Mouse (Mus musculus): ENCODE data around the gene Tacc2. TPM values are rescaled to one million over a fixed set of nuclear protein-coding genes. Genes with fewer than 3 reads are reported as not detected.
"Not testable (repeated sequence)": the region's sequence is repeated elsewhere in the genome, so short reads cannot be mapped to it uniquely, and the experiment has no call there.

Gene Tacc2
- polyA plus RNA-seq (2015; fragmentation: Nextera tagmentation; extraction: Ambion mirVana), result 27.5 and 29.5 TPM in 2 replicates

DNA sequence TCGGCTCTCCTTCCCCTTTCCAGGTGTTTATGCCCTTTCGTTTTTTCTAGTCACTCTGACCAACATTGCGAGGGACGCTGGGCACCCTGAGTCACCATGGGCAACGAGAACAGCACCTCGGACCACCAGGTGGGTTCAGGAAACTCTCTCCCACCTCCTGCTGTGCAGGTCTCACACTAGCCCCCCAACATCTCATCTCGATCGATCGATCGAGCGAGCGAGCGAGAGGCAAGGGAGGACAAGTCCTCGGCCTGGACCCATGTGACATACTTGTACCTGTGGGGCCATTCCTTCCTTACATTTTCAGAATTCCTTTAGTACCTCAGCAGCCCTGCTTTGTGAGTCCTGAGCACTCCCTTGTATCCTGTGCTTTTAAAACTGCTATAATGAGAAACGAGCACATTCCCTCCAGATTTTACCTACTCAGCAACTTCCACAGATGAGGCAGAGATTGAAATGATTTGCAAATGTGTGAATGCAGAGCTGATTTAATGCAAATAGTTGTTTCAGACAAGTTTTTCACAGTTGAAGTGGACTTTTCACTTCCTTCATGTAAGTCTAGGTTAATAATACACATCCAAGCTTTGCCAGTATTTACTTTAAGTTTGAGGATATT, at the start of gene Tacc2:
Gene Tacc2, plus strand, starts transcription at position 51 of the 616 bp plus-strand sequence.
- 42% methylated on average over 15 of the region's 15 CpGs for WGBS
- H3K9ac ChIP-seq (ENCODE audit: low read depth, low read length), result peak within 1 kb of the TSS; percentile 31; the same call in 1 of the 2 replicates
- DNase-seq (ENCODE audit: low spot score), result peak; percentile 28

DNA sequence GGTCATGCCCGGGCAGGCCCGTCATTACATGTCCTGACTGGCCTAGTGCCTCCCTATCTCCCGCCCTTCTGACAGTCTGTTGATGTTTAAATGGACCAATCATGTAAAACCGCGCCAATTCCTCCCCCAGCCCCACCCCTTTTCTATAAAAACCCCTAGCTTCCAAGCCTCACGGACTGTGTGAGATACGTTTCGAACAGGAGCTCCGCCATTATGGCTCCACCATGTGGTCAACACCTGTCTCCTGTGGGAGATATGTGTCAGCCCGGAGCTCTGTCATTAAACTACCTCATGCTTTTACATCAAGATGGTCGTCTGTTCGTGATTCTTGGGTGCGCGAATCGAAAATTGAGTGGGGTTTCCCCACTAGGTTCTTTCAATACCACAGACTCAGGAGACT, 46.1 kb upstream of the Tacc2 start:
- not testable (repeated sequence) for DNase-seq (ENCODE audit: low spot score); ATAC-seq (replicated peaks; ENCODE audit: low FRiP score, low read depth); H3K9ac ChIP-seq (ENCODE audit: low read depth, low read length); H3K4me2 ChIP-seq (ENCODE audit: low read length); H3K9me3 ChIP-seq (replicated peaks; ENCODE audit: low read length); H3K4me3 ChIP-seq (replicated peaks; ENCODE audit: low read depth, low read length); H3K27ac ChIP-seq; H3K27me3 ChIP-seq (ENCODE audit: insufficient read depth, low read length); H3K4me1 ChIP-seq (replicated peaks; ENCODE audit: insufficient read depth, low read length)
- WGBS, result 94% methylated on average over 14 of the region's 15 CpGs
- H3K36me3 ChIP-seq (ENCODE audit: insufficient read depth, low read length), result peaks cover 24% of the 10 kb centered on the region; the same call in 1 of the 2 replicates

More for the DNA sequence above, at the start of gene Tacc2:
- H3K36me3 ChIP-seq (ENCODE audit: insufficient read depth, low read length), result no peaks in the 10 kb centered on the region
- 0 out of 2 replicates have a peak, but pooled peaks cover 5% of the 10 kb centered on the region for H3K4me1 ChIP-seq (replicated peaks; ENCODE audit: insufficient read depth, low read length)
- ATAC-seq (replicated peaks; ENCODE audit: low FRiP score, low read depth), result no peak
- peak within 1 kb of the TSS; percentile 63 for H3K27ac ChIP-seq
- H3K27me3 ChIP-seq (ENCODE audit: insufficient read depth, low read length), result no peaks in the 10 kb centered on the region
- peak within 1 kb of the TSS; percentile 44 for H3K4me2 ChIP-seq (ENCODE audit: low read length)
- H3K4me3 ChIP-seq (replicated peaks; ENCODE audit: low read depth, low read length), result 0 out of 2 replicates have a peak within 1 kb of the TSS, but pooled peaks have one; percentile 6
- no peaks in the 10 kb centered on the region for H3K9me3 ChIP-seq (replicated peaks; ENCODE audit: low read length)
- TF ChIP-seq CTCF (IDR thresholded peaks at IDR 0.05; ENCODE audit: low read depth), result no peak

DNA sequence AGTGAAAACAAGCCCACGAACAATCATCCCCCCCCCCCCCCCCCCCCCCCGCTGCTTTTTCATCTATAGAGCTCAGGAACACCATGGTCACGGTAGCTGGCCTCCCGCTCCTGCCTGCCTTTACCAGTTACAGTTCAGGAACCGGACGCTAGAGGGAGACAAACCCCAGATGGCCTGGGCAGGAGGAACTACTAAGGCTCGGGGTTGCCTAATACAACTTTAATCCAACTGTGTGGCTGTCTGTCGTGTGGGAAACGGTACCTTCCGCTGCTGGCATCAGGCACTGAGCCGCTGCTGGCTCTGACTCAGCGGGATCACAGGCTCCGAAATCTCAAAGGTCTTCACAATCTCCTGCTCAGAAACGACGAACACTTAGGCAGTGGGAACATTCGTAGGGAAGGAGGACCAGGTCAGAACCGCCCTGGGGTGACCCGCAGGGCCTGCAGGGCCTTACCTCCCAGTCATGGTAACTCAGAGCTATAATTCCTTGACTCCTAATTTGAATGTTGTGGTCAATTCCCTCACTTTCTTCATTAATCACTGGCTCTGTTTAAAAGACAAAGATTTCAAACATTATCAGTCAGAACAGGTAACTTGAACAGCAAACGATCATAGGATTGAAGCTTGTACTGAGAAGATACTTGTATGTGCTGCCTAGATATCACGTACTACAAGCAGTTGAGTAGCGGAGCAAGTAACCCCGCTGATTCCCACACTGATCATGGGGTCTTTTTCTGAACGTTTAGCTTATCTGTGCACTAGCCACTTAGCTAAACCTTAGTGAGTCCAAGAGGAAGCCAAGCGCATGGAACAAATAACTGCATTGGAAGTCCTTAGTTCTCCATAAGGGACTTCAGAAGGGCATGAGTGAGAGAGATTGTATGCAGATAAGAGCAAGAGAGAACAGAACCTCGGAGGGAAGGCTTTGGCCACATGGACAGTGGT, 43.6 kb upstream of the Tacc2 start:
- Histone ChIP-seq H3K27ac (no peak overlapping the region), H3K4me2 (ENCODE audit: low read length) (no peak overlapping the region), H3K9me3 (replicated peaks; ENCODE audit: low read length) (no peaks in the 10 kb centered on the region), H3K9ac (ENCODE audit: low read depth, low read length) (no peak overlapping the region), H3K4me1 (replicated peaks; ENCODE audit: insufficient read depth, low read length) (no peaks in the 10 kb centered on the region), H3K27me3 (ENCODE audit: insufficient read depth, low read length) (no peaks in the 10 kb centered on the region), H3K36me3 (ENCODE audit: insufficient read depth, low read length) (peaks cover 46% of the 10 kb centered on the region), H3K4me3 (replicated peaks; ENCODE audit: low read depth, low read length) (no peak overlapping the region)
- DNase-seq (ENCODE audit: low spot score), result peak; percentile 92
- peak; percentile 85 for ATAC-seq (replicated peaks; ENCODE audit: low FRiP score, low read depth)
- TF ChIP-seq CTCF (IDR thresholded peaks at IDR 0.05; ENCODE audit: low read depth), result peak; percentile 92
- 46% methylated on average over 24 of the region's 25 CpGs for WGBS

DNA sequence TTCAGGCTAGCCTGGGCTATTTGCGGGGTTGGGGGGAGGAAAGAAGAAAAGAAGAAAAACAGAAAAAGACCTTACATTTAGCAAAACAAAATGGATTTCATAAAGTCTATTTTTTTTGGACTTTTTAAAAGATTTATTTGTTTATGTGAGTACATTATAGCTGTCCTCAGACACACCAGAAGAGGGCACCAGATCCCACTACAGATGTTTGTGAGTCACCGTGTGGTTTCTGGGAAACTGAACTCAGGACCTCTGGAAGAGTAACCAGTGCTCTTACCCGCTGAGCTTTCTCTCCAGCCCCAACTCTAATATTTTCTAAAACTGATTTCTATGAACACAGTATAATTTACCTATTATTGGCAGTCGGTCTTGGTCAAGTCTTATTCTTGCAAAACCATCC, 42.1 kb upstream of the Tacc2 start:
- Histone ChIP-seq H3K4me2 (ENCODE audit: low read length) (no peak overlapping the region), H3K27ac (no peak overlapping the region), H3K4me3 (replicated peaks; ENCODE audit: low read depth, low read length) (no peak overlapping the region), H3K9me3 (replicated peaks; ENCODE audit: low read length) (no peaks in the 10 kb centered on the region), H3K36me3 (ENCODE audit: insufficient read depth, low read length) (peaks cover 58% of the 10 kb centered on the region), H3K4me1 (replicated peaks; ENCODE audit: insufficient read depth, low read length) (no peaks in the 10 kb centered on the region), H3K9ac (ENCODE audit: low read depth, low read length) (no peak overlapping the region), H3K27me3 (ENCODE audit: insufficient read depth, low read length) (no peaks in the 10 kb centered on the region)
- no peak for DNase-seq (ENCODE audit: low spot score)
- peak; percentile 44 for TF ChIP-seq CTCF (IDR thresholded peaks at IDR 0.05; ENCODE audit: low read depth)
- WGBS, result 90% methylated on average over 4 of the region's 4 CpGs
- ATAC-seq (replicated peaks; ENCODE audit: low FRiP score, low read depth), result no peak

DNA sequence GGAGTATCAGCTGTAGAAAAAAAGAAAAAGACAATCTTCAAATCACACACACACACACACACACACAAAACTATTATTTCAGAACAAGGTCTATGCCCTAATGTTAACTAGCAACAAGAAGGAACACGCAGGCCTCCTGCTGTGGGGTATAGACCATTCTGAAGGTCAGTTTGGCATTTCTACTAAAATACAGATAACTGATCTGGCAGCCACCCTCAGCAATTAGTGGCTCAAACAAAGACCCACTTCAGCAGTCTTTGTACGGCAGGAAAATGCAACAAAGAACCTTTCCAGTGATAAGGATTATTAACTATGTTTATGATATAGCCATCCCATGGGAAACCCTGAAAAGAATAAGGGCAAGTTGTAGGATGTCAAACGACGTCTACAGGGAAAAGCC, 40.2 kb upstream of the Tacc2 start:
- H3K27ac ChIP-seq, result no peak overlapping the region
- H3K4me3 ChIP-seq (replicated peaks; ENCODE audit: low read depth, low read length), result no peak overlapping the region
- peaks cover 63% of the 10 kb centered on the region for H3K36me3 ChIP-seq (ENCODE audit: insufficient read depth, low read length)
- WGBS, result 91% methylated on average over 4 of the region's 4 CpGs
- DNase-seq (ENCODE audit: low spot score) (no peak), ATAC-seq (replicated peaks; ENCODE audit: low FRiP score, low read depth) (no peak)
- no peaks in the 10 kb centered on the region for H3K27me3 ChIP-seq (ENCODE audit: insufficient read depth, low read length)
- TF ChIP-seq CTCF (IDR thresholded peaks at IDR 0.05; ENCODE audit: low read depth), result no peak
- no peak overlapping the region for H3K4me2 ChIP-seq (ENCODE audit: low read length)
- no peaks in the 10 kb centered on the region for H3K4me1 ChIP-seq (replicated peaks; ENCODE audit: insufficient read depth, low read length)
- H3K9ac ChIP-seq (ENCODE audit: low read depth, low read length), result no peak overlapping the region
- no peaks in the 10 kb centered on the region for H3K9me3 ChIP-seq (replicated peaks; ENCODE audit: low read length)

DNA sequence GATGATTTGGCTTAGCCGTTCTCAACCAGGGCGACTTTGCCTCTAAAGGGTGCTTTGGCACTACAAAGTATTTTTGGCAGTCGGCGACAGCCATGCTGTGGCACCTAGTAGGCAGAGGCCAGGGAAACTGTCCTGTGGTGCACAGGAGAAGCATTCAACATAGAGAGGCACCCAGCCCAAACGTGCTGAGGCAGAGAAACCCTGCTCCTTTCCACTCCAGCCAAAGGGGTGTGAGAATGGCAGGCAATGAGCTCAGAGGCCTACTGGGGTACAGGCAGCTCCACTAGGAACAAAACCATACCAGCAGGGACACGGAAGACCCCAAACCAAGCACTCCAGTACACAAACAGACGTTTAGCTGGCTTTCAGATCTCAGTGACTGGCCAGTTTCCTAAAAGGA, 37.1 kb upstream of the Tacc2 start:
- DNase-seq (ENCODE audit: low spot score), result no peak
- no peak overlapping the region for H3K27ac ChIP-seq
- no peaks in the 10 kb centered on the region for H3K9me3 ChIP-seq (replicated peaks; ENCODE audit: low read length)
- no peak for TF ChIP-seq CTCF (IDR thresholded peaks at IDR 0.05; ENCODE audit: low read depth)
- H3K9ac ChIP-seq (ENCODE audit: low read depth, low read length), result no peak overlapping the region
- WGBS, result 92% methylated on average over 7 of the region's 7 CpGs
- H3K4me3 ChIP-seq (replicated peaks; ENCODE audit: low read depth, low read length), result no peak overlapping the region
- no peak for ATAC-seq (replicated peaks; ENCODE audit: low FRiP score, low read depth)
- no peaks in the 10 kb centered on the region for H3K27me3 ChIP-seq (ENCODE audit: insufficient read depth, low read length)
- H3K4me1 ChIP-seq (replicated peaks; ENCODE audit: insufficient read depth, low read length), result no peaks in the 10 kb centered on the region
- H3K4me2 ChIP-seq (ENCODE audit: low read length), result no peak overlapping the region
- H3K36me3 ChIP-seq (ENCODE audit: insufficient read depth, low read length), result peaks cover 61% of the 10 kb centered on the region

Measured in kidney, postnatal 0 days (tissue).